Mouse (Mus musculus) layer of hippocampus, postnatal 14 days (tissue): ENCODE data around the gene Elk4. TPM values are rescaled to one million over a fixed set of nuclear protein-coding genes. Genes with fewer than 3 reads are reported as not detected.

Source experiments
- DNase-seq, 2 experiments: peaks; one replicate each; pipeline ENCODE4 v3.0.0; 2021 to 2022; ENCODE audit warnings: low spot score in 2 of 2, mixed read lengths in 1 of 2
- total RNA-seq, 2 experiments: library from RNA; stranded (reverse); gene quantifications; 2 replicates each; pipeline ENCODE4 v1.2.3; 2021

The Elk4 gene
- total RNA-seq, 2 experiments from 2014 or later = 59.1 to 60.4 TPM

GRCm38 (mm10) chr1:131982907-131983306, 24.5 kb upstream of the Elk4 start:
- peak; percentile 72 to 77 for DNase-seq

- DNase-seq = no peak
These were observed 23.6 kb upstream of the Elk4 start for GRCm38 (mm10) chr1:131983806-131984205.

DNA sequence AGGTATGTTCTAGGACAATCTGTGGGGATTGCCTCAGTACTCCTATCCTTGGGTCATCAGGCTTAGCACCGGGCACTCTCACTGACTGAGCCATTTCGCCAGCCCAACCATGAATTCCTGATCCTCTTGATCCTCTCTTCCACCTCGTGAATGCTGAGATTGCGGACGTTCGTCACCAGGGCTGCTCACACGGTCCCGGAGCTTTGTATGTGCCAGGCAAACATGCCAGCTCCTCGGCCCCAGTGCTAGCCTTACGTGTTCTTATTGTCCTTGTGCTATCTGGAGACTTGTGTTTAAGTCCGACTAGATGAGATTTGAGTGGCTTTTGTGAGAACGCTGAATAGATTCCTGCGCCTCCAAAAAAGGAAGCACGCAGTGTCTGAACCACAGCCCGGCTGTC, 20.0 kb upstream of the Elk4 start:
- no peak for DNase-seq

DNA sequence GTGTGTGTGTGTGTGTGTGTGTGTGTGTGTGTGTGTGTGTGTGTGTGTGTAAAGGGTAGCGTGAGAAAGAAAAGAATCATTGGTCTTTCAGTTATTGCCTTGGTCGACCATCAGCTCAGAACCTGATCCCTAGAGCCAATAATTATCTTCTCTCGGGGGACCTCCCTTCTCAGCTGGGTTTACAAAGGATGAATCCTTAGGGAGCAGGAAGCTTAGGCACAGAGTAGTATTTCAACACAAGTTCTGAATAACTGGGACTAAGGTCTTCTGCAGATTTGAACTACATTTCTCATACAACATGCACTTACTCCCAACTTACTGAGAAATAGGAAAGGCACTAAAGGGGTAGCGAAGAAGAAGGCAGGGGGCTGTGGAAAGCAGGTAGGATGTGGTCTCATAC, 17.9 kb upstream of the Elk4 start:
- DNase-seq = no peak

GRCm38 (mm10) chr1:131990083-131990760, 17.2 kb upstream of the Elk4 start:
- DNase-seq = no peak

DNA sequence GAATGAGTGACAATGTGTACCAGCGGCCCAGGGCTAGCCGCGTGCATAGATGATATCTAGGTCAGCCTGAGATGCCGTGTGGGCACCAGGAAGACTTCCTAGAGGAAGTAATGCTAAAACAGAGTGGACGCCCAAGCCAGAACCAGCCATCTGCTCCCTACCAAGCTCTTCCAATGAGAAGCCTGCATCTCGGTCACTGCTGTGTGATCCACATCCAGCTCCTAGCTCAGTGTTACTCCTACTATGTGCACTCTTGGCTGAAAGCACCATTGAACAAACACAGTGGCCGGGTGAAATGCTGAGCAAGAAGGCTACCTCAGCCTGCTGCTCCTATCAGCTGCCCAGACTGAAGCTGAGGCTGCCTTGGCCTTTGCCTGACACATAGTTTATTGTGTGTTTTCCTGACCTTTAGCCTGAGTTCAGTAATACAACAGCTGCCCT, 14.8 kb upstream of the Elk4 start:
- no peak for DNase-seq

DNA sequence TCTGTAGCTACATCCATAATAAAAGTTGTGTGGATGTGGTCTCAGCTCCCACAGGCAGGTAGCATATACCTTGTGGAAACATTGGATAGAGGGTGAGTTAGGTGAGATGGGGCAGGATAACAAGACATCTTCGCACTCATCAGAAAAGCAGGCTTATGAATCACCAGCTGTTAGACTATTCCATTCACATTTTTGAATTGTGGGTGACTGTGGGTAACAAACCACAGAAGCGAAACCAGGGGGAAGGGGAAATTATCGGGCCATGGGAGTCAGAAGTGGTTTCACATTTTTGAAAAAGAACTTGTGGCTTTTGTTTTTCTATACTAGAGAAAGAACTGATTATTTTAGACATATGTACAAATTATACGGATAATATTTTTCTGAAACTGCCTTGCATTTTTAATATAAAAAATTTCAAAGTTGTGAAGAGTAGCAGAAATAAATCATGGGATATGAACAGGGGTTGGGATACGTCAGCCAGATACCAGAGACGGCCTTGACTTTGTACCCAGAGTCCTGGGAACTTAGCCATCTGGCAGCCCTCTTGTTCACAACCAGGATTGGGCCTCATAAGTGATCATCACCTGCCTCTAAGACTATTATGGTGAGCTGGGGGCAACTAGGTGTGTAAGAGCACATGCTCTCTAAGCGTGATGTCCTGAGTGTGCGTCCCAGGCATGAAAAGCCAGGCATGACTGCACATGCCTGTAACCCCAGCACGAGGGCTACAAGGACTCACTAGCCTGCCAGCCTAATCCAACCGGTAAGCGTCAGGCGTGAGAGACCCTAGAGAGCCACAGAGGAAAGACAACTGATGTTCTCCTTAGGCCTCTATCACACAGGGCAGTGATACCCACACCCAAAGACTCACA, 14.0 kb upstream of the Elk4 start:
- no peak for DNase-seq

GRCm38 (mm10) chr1:131995062-131995461, 12.3 kb upstream of the Elk4 start:
- peak; percentile 54 to 55 for DNase-seq

GRCm38 (mm10) chr1:132000506-132000905, 6.9 kb upstream of the Elk4 start:
- DNase-seq = no peak

- no peak for DNase-seq
These were observed 5.5 kb upstream of the Elk4 start for GRCm38 (mm10) chr1:132001880-132002330.

GRCm38 (mm10) chr1:132003111-132003510, 4.3 kb upstream of the Elk4 start:
- DNase-seq = no peak

DNA sequence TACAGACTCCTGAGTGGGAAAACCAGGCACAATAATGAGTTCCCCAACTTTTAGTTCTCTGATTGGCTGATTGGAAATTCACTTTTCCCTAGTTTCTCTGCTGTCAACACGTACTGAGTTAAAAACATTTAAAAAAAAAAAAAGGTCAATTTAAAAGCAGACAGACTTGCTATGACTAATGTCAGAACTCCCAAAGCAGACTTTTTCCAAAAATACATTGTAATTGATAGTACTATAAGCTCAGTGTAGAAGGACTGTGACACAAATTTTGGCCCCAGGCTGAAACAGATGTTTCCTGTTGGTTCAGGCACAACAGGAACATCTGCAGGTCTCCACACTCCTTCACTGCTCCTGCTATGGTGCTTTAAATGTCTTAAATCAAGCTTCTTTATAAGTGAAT, 3.6 kb upstream of the Elk4 start:
- no peak for DNase-seq

DNA sequence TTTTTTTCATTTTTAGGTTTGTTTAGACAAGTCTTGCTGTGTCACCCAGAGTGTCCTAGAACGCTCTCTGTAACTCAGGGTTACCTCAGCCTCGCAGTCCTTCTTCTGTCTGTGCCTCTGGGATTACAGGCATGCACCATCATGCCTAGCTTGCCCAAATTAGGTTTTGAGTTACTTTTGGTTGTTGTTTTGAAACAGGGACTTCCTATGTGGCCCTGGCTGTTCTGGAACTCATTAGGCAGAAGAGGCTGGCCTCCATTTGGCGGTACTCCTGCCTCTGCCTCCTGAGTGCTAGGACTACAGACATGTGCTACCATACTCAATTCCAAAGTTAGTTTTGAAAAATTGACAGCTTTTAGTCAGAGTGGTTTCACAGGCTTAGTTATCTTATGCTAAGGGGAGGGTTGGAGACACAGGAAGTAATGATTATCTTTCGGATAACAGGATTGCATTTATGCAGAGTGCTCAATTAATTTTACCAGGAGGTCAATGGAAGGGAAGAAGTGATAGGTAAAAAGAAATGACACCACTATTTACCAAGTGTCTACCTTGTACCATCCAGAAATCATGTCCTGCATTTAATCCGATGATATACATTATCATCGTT, 2.7 kb upstream of the Elk4 start:
- DNase-seq = no peak

- DNase-seq = no peak
These were observed 1.9 kb upstream of the Elk4 start for GRCm38 (mm10) chr1:132005466-132005865.

- no peak for DNase-seq
These were observed 1.4 kb upstream of the Elk4 start for GRCm38 (mm10) chr1:132006046-132006445.

- DNase-seq = no peak
These were observed 686 bp upstream of the Elk4 start for GRCm38 (mm10) chr1:132006721-132007120.

DNA sequence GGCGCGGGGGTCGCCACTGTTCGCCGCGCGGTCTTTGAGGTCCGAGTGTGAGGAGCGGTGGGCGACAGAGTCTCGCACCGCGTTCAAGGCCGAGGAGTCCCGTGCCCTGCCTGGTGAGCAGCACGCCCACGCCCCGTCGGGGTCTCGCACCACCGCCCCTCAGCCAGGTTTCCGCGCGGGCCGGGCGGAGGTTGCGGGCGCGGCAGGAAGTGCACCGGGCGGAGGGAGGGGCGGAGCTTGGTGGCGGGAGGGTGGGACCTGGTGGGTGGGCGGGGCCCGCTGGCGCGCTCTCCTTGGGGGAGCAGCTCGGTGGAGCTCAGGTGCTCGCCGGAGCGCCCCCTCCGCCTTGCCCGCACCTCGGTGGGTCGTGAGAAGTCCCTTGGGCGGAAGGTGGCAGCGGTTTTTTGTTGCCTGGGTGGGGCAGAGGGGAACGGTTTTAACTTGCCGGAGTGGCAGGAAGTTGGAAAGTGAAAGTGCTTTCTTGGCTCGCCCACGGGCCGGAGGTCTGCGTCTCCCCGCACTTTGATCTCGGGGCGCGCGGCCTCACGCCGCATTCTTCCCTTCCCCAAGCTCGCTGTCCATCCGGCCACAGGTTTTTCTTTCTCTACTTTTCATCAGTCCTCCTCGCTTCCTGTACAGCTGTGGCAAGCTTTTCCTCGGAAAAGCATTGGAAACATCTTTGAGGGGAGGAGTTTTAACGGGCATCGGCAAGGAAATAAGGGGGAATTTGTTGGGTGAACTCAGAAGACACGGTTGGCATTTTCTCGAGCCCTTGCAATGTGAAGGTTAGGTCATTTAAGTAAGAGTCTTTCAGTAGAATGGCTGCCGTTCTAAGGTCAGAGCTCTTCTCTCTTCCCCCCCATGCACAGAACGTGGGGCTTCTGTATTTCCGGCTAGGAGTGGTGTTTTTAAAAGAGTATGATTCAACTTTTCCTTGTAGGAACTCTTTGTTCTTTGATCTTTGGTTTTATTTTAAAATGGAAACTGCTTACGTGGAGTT, 721 bp downstream of the Elk4 start:
- peak; percentile 78 to 79 for DNase-seq

- DNase-seq = no peak
These were observed 1.7 kb downstream of the Elk4 start for GRCm38 (mm10) chr1:132008881-132009644.

DNA sequence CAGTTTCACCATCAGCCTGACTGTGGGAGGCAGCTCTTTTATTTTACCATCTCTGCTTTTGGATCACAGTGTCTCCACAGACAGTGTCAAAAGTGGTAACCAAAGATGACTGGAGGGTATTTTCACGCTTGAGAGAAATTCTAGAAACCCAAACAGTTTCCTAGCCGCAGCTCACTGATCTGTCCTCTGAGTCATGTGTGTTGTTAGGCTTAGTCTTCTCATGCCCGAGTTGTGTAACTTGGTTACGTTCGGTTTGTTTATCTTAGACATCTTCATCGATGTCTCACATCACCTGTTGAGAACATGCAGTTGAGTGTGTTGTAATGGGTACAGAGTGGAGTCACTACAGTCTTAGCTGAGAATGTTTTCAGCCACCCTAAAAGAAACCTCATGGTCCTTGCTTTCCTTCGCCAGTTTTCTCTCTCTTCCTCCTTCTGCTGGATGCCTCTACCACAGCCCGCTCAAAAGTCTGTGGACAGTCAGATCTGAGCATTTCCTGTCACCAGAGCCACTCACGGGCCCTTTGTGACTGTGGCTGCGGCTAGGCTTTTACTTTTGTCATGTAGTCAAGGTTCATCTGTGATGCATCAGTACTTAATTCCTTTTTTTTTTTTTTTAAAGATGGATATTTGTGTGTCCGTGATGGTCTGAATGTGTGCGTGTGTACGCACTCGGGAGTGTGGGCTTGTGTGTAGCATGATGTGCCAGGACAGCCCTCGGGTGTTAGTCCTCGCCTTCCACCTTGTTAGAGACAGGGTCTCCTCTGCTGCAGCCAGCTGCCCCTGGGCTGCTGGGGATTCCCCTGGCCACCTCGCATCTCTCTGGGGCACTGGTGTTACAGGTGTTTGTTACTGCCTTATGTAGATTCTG, 3.5 kb downstream of the Elk4 start:
- DNase-seq = no peak
